Mouse (Mus musculus) cortical plate, adult 2 months (tissue): Measurements from ENCODE around the gene Hbb-y. TPM values are rescaled to one million over a fixed set of nuclear protein-coding genes. Genes with fewer than 3 reads are reported as not detected.
"Not testable (repeated sequence)": the region's sequence is repeated elsewhere in the genome, so short reads cannot be mapped to it uniquely, and the experiment has no call there.

Source experiments
- H3K27ac ChIP-seq: fragments of 200-500 bp; 2 replicates; pipeline ENCODE4 v1.5.1; 2012; ENCODE audit warnings: low read length, control low read depth, inconsistent platforms; ENCODE audit not compliant: insufficient read depth
- H3K4me1 ChIP-seq: fragments of 200-500 bp; 2 replicates; pipeline ENCODE4 v1.6.1; 2011; ENCODE audit warnings: low read length; ENCODE audit not compliant: control insufficient read depth, insufficient read depth
- H3K4me3 ChIP-seq: fragments of 200-500 bp; 2 replicates; pipeline ENCODE4 v1.5.1; 2011; ENCODE audit warnings: mild to moderate bottlenecking, low read length, control low read depth; ENCODE audit not compliant: insufficient read depth
- CTCF ChIP-seq: fragments of 200-500 bp; IDR thresholded peaks from 2 replicates; pipeline ENCODE4 v1.5.1; 2011; ENCODE audit warnings: mild to moderate bottlenecking, control low read depth, low read length; ENCODE audit not compliant: insufficient read depth; ENCODE audit errors: extremely low read depth
- POLR2A ChIP-seq: fragments of 200-500 bp; IDR thresholded peaks from 2 replicates; pipeline ENCODE4 v1.6.1; 2011; ENCODE audit warnings: mild to moderate bottlenecking, low read length, control low read depth; ENCODE audit not compliant: insufficient read depth; ENCODE audit errors: extremely low read depth
- polyA plus RNA-seq: library from polyadenylated mRNA; depleted of rRNA; stranded (reverse); fragments of >200 nt; gene quantifications from 2 replicates; pipeline ENCODE4 v1.2.3, GENCODE M21; 2012; rRNA removed

Gene Hbb-y
- polyA plus RNA-seq, 1 experiment = 1.0 TPM

DNA sequence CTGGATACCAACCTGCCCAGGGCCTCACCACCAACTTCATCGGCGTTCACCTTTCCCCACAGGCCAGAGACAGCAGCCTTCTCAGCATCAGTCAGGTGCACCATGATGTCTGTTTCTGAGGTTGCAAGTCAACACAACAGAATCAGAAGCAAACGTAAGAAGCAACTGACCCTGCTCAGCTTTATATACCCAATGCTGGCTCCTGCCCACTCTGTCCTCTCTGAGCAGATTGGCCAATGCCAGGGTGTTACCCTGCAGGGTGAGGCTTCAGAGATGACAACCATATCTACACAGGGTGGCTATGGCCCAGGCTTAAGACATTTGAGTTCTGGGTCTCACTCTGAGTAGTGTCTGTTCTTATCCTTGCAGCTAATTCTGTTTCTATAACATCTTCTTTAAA lies 39.2 kb downstream of the Hbb-y start, which contains the start of gene Hbb-bt:
TSS of gene Hbb-bt (minus strand) at position 231 of the 400 bp plus-strand sequence.
- Histone ChIP-seq H3K4me3 (no peak within 1 kb of the TSS), H3K4me1 (no peaks in the 10 kb centered on the region), H3K27ac (no peak within 1 kb of the TSS)
- TF ChIP-seq CTCF = no peak
- TF ChIP-seq POLR2A = no peak

DNA sequence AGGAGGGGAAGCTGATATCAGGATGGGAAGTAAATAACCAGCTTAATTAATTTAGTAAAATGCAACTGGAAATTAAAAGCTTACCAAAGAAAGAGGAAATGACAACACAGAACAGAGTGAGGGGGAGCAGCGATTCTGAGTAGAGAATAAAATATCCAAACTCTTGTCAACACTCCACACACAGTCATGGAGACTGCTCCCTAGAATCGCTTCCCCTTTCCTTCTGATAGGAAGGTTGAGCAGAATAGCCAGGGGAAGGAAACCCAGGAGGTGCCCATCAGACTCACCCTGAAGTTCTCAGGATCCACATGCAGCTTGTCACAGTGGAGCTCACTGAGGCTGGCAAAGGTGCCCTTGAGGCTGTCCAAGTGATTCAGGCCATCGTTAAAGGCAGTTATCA lies 39.9 kb downstream of the Hbb-y start:
- not testable (repeated sequence) for H3K4me1 ChIP-seq, H3K27ac ChIP-seq

DNA sequence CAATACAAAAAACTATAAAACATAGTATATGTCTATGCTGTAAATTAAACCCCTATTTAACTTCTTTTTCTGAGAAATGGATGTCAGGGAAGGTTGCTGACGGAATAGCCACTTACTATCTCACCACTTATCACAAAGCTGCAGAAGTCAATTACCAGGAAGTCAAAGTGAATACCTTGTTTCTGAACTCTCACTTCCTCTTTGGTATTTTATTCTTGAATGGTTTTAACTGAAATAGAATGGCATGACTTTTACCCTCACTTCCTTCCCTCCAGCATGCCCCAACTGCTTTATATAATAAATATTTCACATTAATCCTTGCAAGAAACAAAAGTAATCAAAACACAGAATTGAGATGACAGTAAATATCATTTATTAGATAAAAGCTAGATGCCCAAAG lies 40.8 kb downstream of the Hbb-y start:
- no peak overlapping the region for H3K27ac ChIP-seq
- no peaks in the 10 kb centered on the region for H3K4me1 ChIP-seq
- no peak overlapping the region for H3K4me3 ChIP-seq
- TF ChIP-seq CTCF (no peak), POLR2A (no peak)

More for the DNA sequence above, 39.9 kb downstream of the Hbb-y start:
- not testable (repeated sequence) for H3K4me3 ChIP-seq

DNA sequence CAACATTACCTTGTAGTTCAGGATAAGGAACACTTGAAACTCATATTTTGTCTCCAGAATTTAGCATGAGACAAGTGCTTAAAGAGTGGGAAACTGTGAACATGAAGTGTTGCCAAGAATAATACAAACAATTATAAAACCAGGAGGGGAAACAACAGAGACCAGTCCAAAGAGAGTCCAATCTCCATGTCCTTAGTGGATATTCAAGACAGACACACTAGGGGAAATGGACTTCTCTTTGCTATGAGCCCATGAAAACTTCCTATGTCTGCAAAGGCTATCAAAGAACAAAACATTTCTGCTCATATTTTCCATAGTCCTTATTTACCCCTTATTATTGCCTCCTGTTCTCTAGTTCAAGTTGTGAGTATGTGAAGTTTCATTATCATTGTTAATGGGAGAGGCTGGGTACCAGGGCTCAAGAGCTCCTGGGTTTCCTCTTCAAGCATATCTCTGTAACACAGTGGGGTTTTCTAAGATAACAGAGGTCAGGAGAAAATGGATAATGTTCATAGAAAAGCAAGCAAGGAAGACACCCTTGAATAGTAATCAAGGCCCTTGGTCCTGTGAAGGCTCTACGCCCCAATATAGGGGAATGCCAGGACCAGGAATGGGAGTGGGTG lies 41.7 kb downstream of the Hbb-y start:
- H3K4me3 ChIP-seq = no peak overlapping the region
- H3K27ac ChIP-seq = no peak overlapping the region
- no peak for TF ChIP-seq POLR2A
- TF ChIP-seq CTCF = no peak
- H3K4me1 ChIP-seq = no peaks in the 10 kb centered on the region

DNA sequence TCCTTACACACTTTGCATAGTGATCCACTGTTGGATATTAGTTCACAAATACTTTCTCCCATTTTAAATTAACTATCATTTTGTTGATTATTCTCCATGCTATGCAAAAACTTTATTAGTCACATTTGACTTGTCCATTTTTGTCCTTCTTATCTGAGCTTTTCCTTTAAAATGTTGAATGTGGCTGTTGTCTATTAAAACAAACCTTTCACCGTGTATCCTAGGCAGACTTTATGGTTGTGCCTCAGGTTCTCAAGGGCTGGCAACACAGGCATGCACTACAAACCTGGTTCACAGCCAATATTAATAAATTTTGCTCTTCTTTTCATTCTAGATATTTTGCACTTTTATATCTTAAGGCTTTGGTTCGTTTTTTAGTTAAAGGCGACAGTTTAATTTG lies 42.3 kb downstream of the Hbb-y start:
- Histone ChIP-seq H3K4me3 (no peak overlapping the region), H3K27ac (no peak overlapping the region), H3K4me1 (no peaks in the 10 kb centered on the region)
- TF ChIP-seq POLR2A (no peak), CTCF (no peak)

DNA sequence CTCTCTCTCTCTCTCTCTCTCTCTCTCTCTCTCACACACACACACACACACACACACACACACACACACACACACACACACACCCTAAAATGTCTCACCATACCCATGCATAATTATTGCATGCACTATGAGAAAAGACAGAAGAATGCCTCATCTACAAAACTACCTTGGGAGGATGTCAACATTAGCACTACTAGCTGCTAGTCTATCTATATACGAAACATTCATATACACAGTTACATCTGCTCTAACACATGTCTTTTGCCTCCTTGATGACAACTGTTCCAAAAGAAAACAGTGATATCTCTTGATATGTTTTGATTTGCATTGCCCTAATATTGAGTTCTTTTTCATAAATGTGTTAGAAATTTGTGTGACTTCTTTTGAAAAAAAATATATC lies 42.7 kb downstream of the Hbb-y start:
- H3K27ac ChIP-seq = no peak overlapping the region
- no peaks in the 10 kb centered on the region for H3K4me1 ChIP-seq
- TF ChIP-seq CTCF (no peak), POLR2A (no peak)
- H3K4me3 ChIP-seq = no peak overlapping the region

DNA sequence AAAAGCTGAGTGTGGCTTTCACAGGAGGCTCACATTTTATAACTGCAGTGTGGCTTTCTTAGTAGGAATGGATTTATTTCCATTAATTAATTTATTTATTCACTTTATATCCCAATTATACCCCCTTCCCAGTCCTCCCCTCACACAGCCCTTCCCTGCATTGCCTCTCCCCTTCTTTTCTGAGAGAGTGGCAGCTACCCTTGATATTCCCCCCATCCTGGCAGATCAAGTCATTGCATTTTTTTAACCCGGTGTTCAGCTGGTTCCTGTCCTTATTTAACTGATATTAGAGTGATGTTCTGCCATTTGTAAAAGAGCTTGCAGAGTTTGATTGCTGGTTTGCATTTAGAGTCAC lies 43.2 kb downstream of the Hbb-y start:
- H3K27ac ChIP-seq = no peak overlapping the region
- TF ChIP-seq CTCF (no peak), POLR2A (no peak)
- no peak overlapping the region for H3K4me3 ChIP-seq
- no peaks in the 10 kb centered on the region for H3K4me1 ChIP-seq

DNA sequence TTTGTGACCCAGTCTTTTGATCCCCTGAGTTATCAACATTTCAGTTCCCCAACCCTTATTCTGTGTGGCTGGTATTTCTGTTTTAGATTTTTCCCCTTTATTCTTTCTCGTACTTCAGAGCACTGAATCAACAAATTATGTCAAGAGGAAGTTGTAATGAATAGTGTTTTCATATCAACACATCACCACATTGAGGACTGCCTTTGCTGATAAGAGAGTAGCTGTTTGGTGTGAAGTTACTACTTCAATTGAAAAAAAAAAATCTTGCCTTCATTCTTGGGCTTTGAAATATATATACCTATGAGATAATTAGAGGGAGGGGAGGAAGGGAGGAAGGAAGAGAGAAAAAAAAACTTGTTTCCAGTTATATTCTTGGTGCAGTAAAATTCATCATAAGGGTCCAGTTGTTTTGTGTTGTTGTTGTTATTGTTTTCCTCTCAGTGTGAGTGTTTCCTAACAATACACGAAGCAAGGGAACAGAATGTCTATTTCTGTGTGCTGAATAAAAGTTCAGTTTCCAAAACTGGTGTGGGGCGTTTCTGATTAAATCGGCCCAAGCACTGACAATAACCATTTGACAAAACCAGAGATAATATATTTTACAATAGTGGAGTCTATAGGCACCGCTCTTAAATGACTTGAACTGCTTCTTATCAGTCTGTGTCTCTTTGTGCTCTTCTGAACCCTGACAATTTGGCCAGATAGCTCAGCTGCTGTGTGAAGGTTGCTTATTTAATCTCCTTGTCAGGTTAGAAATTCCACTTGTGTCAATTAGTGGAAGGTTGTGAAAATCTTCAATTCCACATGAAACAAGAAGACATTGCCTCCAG lies 43.8 kb downstream of the Hbb-y start:
- no peaks in the 10 kb centered on the region for H3K4me1 ChIP-seq
- no peak overlapping the region for H3K27ac ChIP-seq
- no peak overlapping the region for H3K4me3 ChIP-seq
- no peak for TF ChIP-seq POLR2A
- TF ChIP-seq CTCF = no peak

DNA sequence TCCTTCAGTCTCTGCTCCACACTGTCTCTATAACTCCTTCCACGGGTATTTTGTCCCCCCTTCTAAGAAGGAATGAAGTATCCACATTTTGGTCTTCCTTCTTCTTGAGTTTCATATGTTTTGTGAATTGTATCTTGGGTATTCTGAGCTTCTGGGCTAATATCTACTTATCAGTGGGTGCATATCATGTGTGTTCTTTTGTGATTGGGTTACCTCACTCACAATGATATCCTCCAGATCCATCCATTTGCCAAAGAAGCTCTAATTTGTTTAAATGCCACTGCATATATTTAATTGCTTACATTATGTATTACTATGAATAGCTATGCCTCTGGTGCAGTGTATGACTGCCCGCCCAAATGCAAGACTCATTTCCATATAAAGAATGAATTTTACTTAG lies 44.9 kb downstream of the Hbb-y start:
- not testable (repeated sequence) for H3K4me3 ChIP-seq, H3K27ac ChIP-seq, H3K4me1 ChIP-seq

DNA sequence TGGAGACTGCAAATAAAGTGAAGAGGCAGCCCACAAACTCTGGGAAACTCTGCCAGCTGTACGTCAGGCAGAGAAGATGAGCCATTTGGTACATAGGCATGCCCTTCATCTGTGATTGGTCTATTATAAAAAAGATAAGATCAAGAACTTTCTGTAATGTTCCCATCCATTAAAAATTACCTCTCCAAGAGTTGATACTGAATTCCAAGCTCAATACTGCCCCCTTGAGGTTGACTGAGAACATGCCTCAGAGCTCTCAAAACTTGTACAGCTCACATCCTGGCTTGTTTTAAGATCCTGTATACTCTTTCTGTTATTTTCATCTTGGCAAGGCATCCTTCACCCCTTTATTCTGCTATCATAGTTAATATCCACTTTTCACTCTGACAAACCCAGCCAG lies 46.2 kb downstream of the Hbb-y start:
- H3K4me3 ChIP-seq = no peak overlapping the region
- no peaks in the 10 kb centered on the region for H3K4me1 ChIP-seq
- peak; percentile 35; the same call in 1 of the 2 replicates for TF ChIP-seq CTCF
- no peak for TF ChIP-seq POLR2A
- no peak overlapping the region for H3K27ac ChIP-seq

Other genes starting within 250 kb of the Hbb-y start
- gene Olfr620, start 240.7 kb downstream of the Hbb-y start, polyA plus RNA-seq = not detected in 2 replicates
- not detected in 2 replicates for gene Olfr622, start 210.5 kb downstream of the Hbb-y start, polyA plus RNA-seq
- gene Olfr623, start 189.5 kb downstream of the Hbb-y start, polyA plus RNA-seq = not detected in 2 replicates
- 0.02 TPM in 1 of 2 replicates, not detected in the other for gene Olfr624, start 182.0 kb downstream of the Hbb-y start, polyA plus RNA-seq
- not detected in 2 replicates for gene Olfr625-ps1, start 170.5 kb downstream of the Hbb-y start, polyA plus RNA-seq
- gene Olfr243, start 138.5 kb downstream of the Hbb-y start, polyA plus RNA-seq = not detected in 2 replicates
- gene Olfr628, start 122.8 kb downstream of the Hbb-y start, polyA plus RNA-seq = not detected in 2 replicates
- not detected in 2 replicates for gene Olfr629, start 108.3 kb downstream of the Hbb-y start, polyA plus RNA-seq
- gene Olfr630, start 95.9 kb downstream of the Hbb-y start, polyA plus RNA-seq = not detected in 2 replicates
- gene Olfr69, start 81.6 kb downstream of the Hbb-y start, polyA plus RNA-seq = not detected in 2 replicates
- gene Olfr68, start 73.5 kb downstream of the Hbb-y start, polyA plus RNA-seq = not detected in 2 replicates
- not detected in 2 replicates for gene Olfr67, start 61.4 kb downstream of the Hbb-y start, polyA plus RNA-seq
- gene Hbb-bt, start 39.2 kb downstream of the Hbb-y start, polyA plus RNA-seq = 56.3 and 87.5 TPM in 2 replicates
- gene Hbb-bs, start 25.1 kb downstream of the Hbb-y start, polyA plus RNA-seq = 471 and 650 TPM in 2 replicates
- gene Hbb-bh2, start 12.7 kb downstream of the Hbb-y start, polyA plus RNA-seq = not detected in 2 replicates
- gene Hbb-bh1, start 10.1 kb downstream of the Hbb-y start, polyA plus RNA-seq = not detected in 2 replicates
- gene Olfr66, start 33.0 kb upstream of the Hbb-y start, polyA plus RNA-seq = not detected in 2 replicates
- gene Olfr64, start 41.3 kb upstream of the Hbb-y start, polyA plus RNA-seq = not detected in 2 replicates
- gene Olfr65, start 50.3 kb upstream of the Hbb-y start, polyA plus RNA-seq = not detected in 2 replicates
- not detected in 2 replicates for gene Olfr631, start 75.6 kb upstream of the Hbb-y start, polyA plus RNA-seq
- gene Olfr632, start 81.1 kb upstream of the Hbb-y start, polyA plus RNA-seq = not detected in 2 replicates
- not detected in 2 replicates for gene Olfr633, start 91.2 kb upstream of the Hbb-y start, polyA plus RNA-seq
- gene Olfr635, start 117.9 kb upstream of the Hbb-y start, polyA plus RNA-seq = not detected in 2 replicates
- gene Olfr638, start 145.5 kb upstream of the Hbb-y start, polyA plus RNA-seq = not detected in 2 replicates
- not detected in 2 replicates for gene Olfr639, start 164.1 kb upstream of the Hbb-y start, polyA plus RNA-seq
- gene Olfr640, start 172.4 kb upstream of the Hbb-y start, polyA plus RNA-seq = not detected in 2 replicates
- not detected in 2 replicates for gene Olfr641, start 182.2 kb upstream of the Hbb-y start, polyA plus RNA-seq
- not detected in 2 replicates for gene Olfr642, start 199.4 kb upstream of the Hbb-y start, polyA plus RNA-seq
- not detected in 2 replicates for gene 4930516K23Rik, start 208.2 kb upstream of the Hbb-y start, polyA plus RNA-seq
- gene Olfr644, start 218.7 kb upstream of the Hbb-y start, polyA plus RNA-seq = not detected in 2 replicates
- gene Olfr645, start 232.2 kb upstream of the Hbb-y start, polyA plus RNA-seq = not detected in 2 replicates